Mouse (Mus musculus): ENCODE results near the gene Crocc.

DNA sequence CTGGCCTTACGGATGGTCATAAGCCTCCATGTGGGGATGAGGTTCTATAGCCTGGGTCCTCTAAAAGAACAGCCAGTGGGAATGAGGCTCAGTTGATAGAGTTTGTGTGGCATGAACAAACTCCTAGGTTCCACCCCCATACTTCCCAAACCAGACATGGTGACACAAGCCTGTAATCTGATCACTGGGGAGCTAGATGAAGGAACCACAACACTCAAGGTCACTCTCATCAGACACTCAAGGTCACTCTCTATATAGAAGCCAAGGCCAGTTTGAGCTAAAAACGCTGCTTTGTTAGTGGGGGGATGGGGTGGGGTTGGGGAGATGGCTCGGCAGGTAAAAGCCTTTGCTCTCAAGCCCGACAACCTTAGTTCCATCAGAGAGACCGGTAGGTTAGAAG lies 39.6 kb upstream of the Crocc start:
- no peak for TF ChIP-seq CTCF (IDR thresholded peaks at IDR 0.05; ENCODE audit: low read depth)
- TF ChIP-seq EP300 (IDR thresholded peaks at IDR 0.05; ENCODE audit: low read depth): no peak

Measured in liver, postnatal 0 days (tissue).